Mouse (Mus musculus) liver, postnatal 0 days (tissue): Measurements from ENCODE around the gene G3bp2. TPM values are rescaled to one million over a fixed set of nuclear protein-coding genes. Genes with fewer than 3 reads are reported as not detected.

Experiments used
- ATAC-seq: fragments of 200-750 bp; cut with Nextera tagmentation; 2 replicates; pipeline ENCODE4 v1.8.0; 2017; ENCODE audit warnings: mild to moderate bottlenecking, moderate library complexity
- DNase-seq: peaks from one replicate; pipeline ENCODE4 v3.0.0-alpha.2; 2016
- H3K27ac ChIP-seq: fragments of 300-500 bp; sonication (generic); 2 replicates; pipeline ENCODE4 v1.5.1; 2014; ENCODE audit warnings: antibody characterized with exemption, moderate library complexity, mild to moderate bottlenecking, low read depth
- H3K27me3 ChIP-seq: fragments of 300-500 bp; sonication (generic); 2 replicates; pipeline ENCODE4 v1.6.1; 2014; ENCODE audit warnings: low read length, control low read depth, mixed read lengths; ENCODE audit not compliant: insufficient read depth
- H3K36me3 ChIP-seq: fragments of 300-500 bp; sonication (generic); replicated peaks from 2 replicates; pipeline ENCODE4 v1.6.1; 2014; ENCODE audit warnings: mild to moderate bottlenecking, control low read depth, low read length, moderate library complexity, mixed read lengths; ENCODE audit not compliant: insufficient read depth
- H3K4me1 ChIP-seq: fragments of 300-500 bp; sonication (generic); 2 replicates; pipeline ENCODE4 v1.6.1; 2014; ENCODE audit warnings: antibody characterized with exemption, mild to moderate bottlenecking, control low read depth; ENCODE audit not compliant: insufficient read depth
- H3K4me2 ChIP-seq: fragments of 300-500 bp; sonication (generic); 2 replicates; pipeline ENCODE4 v1.6.1; 2014; ENCODE audit warnings: low read depth, mild to moderate bottlenecking, low read length, moderate library complexity, mixed read lengths
- H3K4me3 ChIP-seq: fragments of 300-500 bp; sonication (generic); 2 replicates; pipeline ENCODE4 v1.5.1; 2014; ENCODE audit warnings: low read depth, low read length
- H3K9ac ChIP-seq: fragments of 300-500 bp; sonication (generic); replicated peaks from 2 replicates; pipeline ENCODE4 v1.6.1; 2014; ENCODE audit warnings: mild to moderate bottlenecking, moderate library complexity
- H3K9me3 ChIP-seq: fragments of 300-500 bp; sonication (generic); 2 replicates; pipeline ENCODE4 v1.6.1; 2016; ENCODE audit warnings: mild to moderate bottlenecking, control low read depth, low read length, mixed read lengths
- CTCF ChIP-seq: sonication (generic); IDR thresholded peaks from 2 replicates; pipeline ENCODE4 v1.5.1; 2016; ENCODE audit warnings: antibody characterized with exemption, low read depth
- EP300 ChIP-seq: IDR thresholded peaks from 2 replicates; pipeline ENCODE4 v1.6.1; 2016; ENCODE audit warnings: antibody characterized with exemption, low read depth, mild to moderate bottlenecking
- WGBS: fragments of 180-500 bp; shearing (Covaris S2); extraction: QIAGEN DNeasy Blood & Tissue Kit; methylation state at CpG from one replicate; pipeline ENCODE4 v1.1.7; 2014; ENCODE audit not compliant: insufficient replicate concordance; 5-methylcytosine and 5-hydroxymethylcytosine counted together
- polyA plus RNA-seq: library from polyadenylated mRNA; unstranded; fragments of >200 nt; fragmentation: Nextera tagmentation; extraction: Ambion mirVana; gene quantifications from 2 replicates; pipeline ENCODE4 v1.2.1, GENCODE M21; 2015

The G3bp2 gene
- polyA plus RNA-seq, 1 experiment from 2014 or later: 50.1 TPM

DNA sequence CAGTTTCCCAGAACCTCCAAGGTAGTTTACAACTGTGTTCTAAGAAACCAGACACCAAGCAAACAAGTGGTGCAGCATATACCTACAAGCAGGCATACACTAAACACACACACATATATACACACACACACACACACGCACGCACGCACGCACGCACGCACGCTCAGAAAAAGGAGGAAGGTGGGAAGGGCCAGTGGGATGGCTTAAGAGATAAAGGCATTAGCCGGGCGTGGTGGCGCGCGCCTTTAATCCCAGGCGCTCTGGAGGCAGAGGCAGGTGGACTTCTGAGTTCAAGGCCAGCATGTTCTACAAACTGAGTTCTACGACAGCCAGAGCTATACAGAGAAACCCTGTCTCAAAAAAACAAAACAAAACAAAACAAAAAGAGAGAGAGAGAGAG lies 9.5 kb downstream of the G3bp2 start:
- Histone ChIP-seq H3K4me3 (no peak overlapping the region), H3K4me1 (peaks cover under 1% of the 10 kb centered on the region; the same call in 1 of the 2 replicates), H3K9ac (no peak overlapping the region), H3K36me3 (peaks cover 3% of the 10 kb centered on the region; the same call in 1 of the 2 replicates), H3K4me2 (no peak overlapping the region), H3K9me3 (no peaks in the 10 kb centered on the region), H3K27ac (no peak overlapping the region), H3K27me3 (no peaks in the 10 kb centered on the region)
- no peak for TF ChIP-seq EP300
- TF ChIP-seq CTCF: no peak
- ATAC-seq (peak; percentile 50; the same call in 1 of the 2 replicates), DNase-seq (no peak)
- 66% methylated on average over 14 of the region's 14 CpGs for WGBS

GRCm38 (mm10) chr5:92063192-92063591 lies 20.3 kb downstream of the G3bp2 start:
- no peak overlapping the region for H3K4me2 ChIP-seq
- H3K4me3 ChIP-seq: no peak overlapping the region
- TF ChIP-seq EP300 (no peak), CTCF (peak; percentile 32)
- H3K4me1 ChIP-seq: no peaks in the 10 kb centered on the region
- no peak overlapping the region for H3K9ac ChIP-seq
- H3K9me3 ChIP-seq: no peaks in the 10 kb centered on the region
- no peak overlapping the region for H3K27ac ChIP-seq
- ATAC-seq (no peak), DNase-seq (no peak)
- WGBS: 88% methylated on average over 2 of the region's 2 CpGs
- peaks cover 48% of the 10 kb centered on the region for H3K36me3 ChIP-seq
- H3K27me3 ChIP-seq: no peaks in the 10 kb centered on the region

- H3K4me1 ChIP-seq: no peaks in the 10 kb centered on the region
- WGBS: 72% methylated on average over 6 of the region's 6 CpGs
- ATAC-seq (peak; percentile 59; the same call in 1 of the 2 replicates), DNase-seq (no peak)
- H3K27me3 ChIP-seq: no peaks in the 10 kb centered on the region
- no peak overlapping the region for H3K4me3 ChIP-seq
- no peak for TF ChIP-seq CTCF
- no peak for TF ChIP-seq EP300
- H3K27ac ChIP-seq: 0 out of 2 replicates have a peak overlapping the region, but pooled peaks have one; percentile 12
- H3K4me2 ChIP-seq: no peak overlapping the region
- no peaks in the 10 kb centered on the region for H3K9me3 ChIP-seq
- H3K36me3 ChIP-seq: peaks cover 49% of the 10 kb centered on the region
- no peak overlapping the region for H3K9ac ChIP-seq
These were observed 30.7 kb downstream of the G3bp2 start for GRCm38 (mm10) chr5:92052866-92053265.

DNA sequence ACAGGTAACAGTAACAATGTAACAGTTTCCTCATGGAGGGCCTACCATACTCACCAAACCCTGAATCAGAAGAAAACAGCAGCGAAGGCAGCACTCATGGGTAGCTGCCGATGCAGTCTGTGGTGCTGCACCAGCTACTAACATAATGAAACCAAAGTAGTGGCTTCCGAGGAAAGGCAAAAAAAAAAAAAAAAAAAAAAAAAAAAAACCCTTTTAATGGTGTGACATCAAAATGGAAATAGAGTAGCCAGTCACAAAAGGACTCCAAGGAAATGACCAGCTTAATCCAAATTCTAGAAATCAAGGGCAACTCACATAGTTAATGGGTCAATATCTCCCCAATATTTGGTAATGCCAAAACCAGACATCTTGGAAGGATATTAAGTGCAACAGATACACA lies 33.1 kb downstream of the G3bp2 start:
- no peak overlapping the region for H3K4me2 ChIP-seq
- H3K36me3 ChIP-seq: peaks cover 29% of the 10 kb centered on the region
- TF ChIP-seq EP300: no peak
- no peak for TF ChIP-seq CTCF
- H3K9me3 ChIP-seq: no peaks in the 10 kb centered on the region
- H3K27ac ChIP-seq: no peak overlapping the region
- no peak for DNase-seq
- no peak for ATAC-seq
- no peaks in the 10 kb centered on the region for H3K4me1 ChIP-seq
- 81% methylated on average over 3 of the region's 3 CpGs for WGBS
- no peaks in the 10 kb centered on the region for H3K27me3 ChIP-seq
- no peak overlapping the region for H3K4me3 ChIP-seq
- H3K9ac ChIP-seq: no peak overlapping the region

DNA sequence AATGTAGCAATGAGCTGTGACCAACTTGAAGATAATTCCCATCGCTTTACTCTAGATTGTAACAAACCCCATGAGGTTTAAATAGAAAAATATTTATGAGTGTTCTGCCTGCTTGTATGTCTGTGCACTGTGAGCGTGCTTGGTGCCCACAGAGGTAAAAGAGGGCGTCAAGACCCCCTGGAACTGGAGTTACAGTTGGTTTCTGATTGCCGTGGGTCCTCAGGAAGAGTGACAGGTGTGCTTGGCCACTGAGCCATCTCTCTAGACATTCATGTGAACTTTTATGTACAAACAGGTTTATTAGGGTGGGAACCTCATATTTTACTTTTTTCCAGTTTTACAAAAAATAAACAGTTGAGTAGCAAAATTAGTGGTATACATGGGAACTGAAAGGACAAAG lies 39.7 kb downstream of the G3bp2 start, which contains the start of gene Cdkl2:
Gene Cdkl2 (minus strand): TSS at position 101 of the 400 bp plus-strand sequence.
- 69% methylated on average over 4 of the region's 4 CpGs for WGBS
- Histone ChIP-seq H3K27ac (peak within 1 kb of the TSS; percentile 73), H3K4me3 (peak within 1 kb of the TSS; percentile 72)

DNA sequence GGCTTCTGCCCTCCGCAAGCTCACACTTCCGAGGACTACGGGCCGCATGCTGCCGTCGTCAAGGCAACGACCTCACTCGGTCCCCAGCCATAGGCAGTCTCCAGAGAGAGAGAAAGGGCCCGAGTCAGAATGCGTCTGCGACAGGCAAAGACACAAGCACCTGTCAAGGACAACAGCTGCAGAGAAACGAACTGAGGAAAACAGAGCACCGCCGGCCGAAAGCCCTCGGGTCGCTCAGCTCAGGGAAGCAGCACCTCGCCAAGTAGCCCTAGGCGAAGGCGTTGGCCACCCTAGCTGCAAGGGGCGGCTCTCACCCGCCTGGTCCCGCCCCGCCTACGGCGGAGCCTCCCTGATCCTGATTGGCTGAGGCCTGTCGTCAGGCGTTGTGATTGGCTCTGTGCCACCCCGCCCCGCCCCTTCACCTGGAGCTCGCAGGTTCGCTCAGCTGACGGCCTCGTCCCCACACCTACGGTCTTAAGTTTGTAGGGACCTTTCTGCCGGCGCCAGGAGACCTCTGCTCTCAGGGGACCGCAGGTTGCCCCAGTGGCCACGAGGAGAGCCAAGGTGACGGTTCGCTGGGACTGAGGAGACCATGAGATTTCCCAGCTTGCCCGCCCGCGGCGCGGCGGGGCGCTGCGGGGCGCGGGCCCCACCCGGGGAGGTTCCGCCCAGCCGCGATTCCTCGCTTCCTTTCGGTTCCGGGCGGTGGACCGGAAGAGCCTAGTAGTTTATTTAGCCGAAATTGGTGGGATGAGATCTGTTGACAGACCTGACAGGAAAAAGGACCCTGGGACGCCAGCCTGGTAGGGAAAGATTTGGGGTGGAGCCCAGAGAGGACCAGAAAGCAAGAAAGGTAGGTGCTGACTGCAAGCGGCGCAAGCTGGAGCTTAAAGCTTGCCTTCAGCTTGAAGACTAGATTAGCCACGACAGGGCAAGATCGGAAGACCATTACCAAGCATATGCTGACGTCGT lies 40.9 kb downstream of the G3bp2 start:
- DNase-seq (peak; percentile 97), ATAC-seq (peak; percentile 100)
- Histone ChIP-seq H3K4me2 (peak overlapping the region; percentile 91), H3K36me3 (no peaks in the 10 kb centered on the region), H3K9me3 (no peaks in the 10 kb centered on the region), H3K27me3 (peaks cover 5% of the 10 kb centered on the region; the same call in 1 of the 2 replicates), H3K9ac (peak overlapping the region; percentile 66), H3K4me1 (peaks cover 7% of the 10 kb centered on the region; the same call in 1 of the 2 replicates), H3K27ac (peak overlapping the region; percentile 73), H3K4me3 (peak overlapping the region; percentile 72)
- under 1% methylated on average over 68 of the region's 68 CpGs for WGBS
- TF ChIP-seq CTCF: 0 out of 2 replicates have a peak, but pooled peaks have one; percentile 1
- TF ChIP-seq EP300: no peak

More for the DNA sequence above, 39.7 kb downstream of the G3bp2 start, which contains the start of gene Cdkl2:
- Histone ChIP-seq H3K4me2 (peak within 1 kb of the TSS; percentile 91), H3K36me3 (no peaks in the 10 kb centered on the region), H3K4me1 (peaks cover 7% of the 10 kb centered on the region; the same call in 1 of the 2 replicates), H3K9me3 (no peaks in the 10 kb centered on the region), H3K9ac (peak within 1 kb of the TSS; percentile 66), H3K27me3 (peaks cover 5% of the 10 kb centered on the region; the same call in 1 of the 2 replicates)
- ATAC-seq: no peak
- DNase-seq: no peak
- TF ChIP-seq EP300: no peak
- TF ChIP-seq CTCF: no peak
